Mouse (Mus musculus) testis, adult 2 months (tissue): ENCODE results near the gene Lime1. TPM values are rescaled to one million over a fixed set of nuclear protein-coding genes. Genes with fewer than 3 reads are reported as not detected.

Experiments
- H3K27ac ChIP-seq: fragments of 200-500 bp; 2 replicates; pipeline ENCODE4 v1.5.1; 2012; ENCODE audit warnings: low read depth, low read length; ENCODE audit not compliant: control insufficient read depth, insufficient read depth
- H3K27me3 ChIP-seq: fragments of 200-500 bp; 2 replicates; pipeline ENCODE4 v1.6.1; 2012; ENCODE audit warnings: mild to moderate bottlenecking, low read length, moderate library complexity; ENCODE audit not compliant: control insufficient read depth, insufficient read depth
- H3K36me3 ChIP-seq: fragments of 200-500 bp; 2 replicates; pipeline ENCODE4 v1.6.1; 2012; ENCODE audit warnings: mild to moderate bottlenecking, low read length; ENCODE audit not compliant: control insufficient read depth, insufficient read depth
- H3K4me1 ChIP-seq: fragments of 200-500 bp; 2 replicates; pipeline ENCODE4 v1.6.1; 2012; ENCODE audit warnings: low read length; ENCODE audit not compliant: control insufficient read depth, insufficient read depth
- H3K4me3 ChIP-seq: fragments of 200-500 bp; 2 replicates; pipeline ENCODE4 v1.5.1; 2012; ENCODE audit warnings: low read depth, mild to moderate bottlenecking, low read length, moderate library complexity, mixed read lengths; ENCODE audit not compliant: control insufficient read depth
- CTCF ChIP-seq: fragments of 200-500 bp; IDR thresholded peaks from 2 replicates; pipeline ENCODE4 v1.5.1; 2012; ENCODE audit warnings: low read depth, mild to moderate bottlenecking, inconsistent platforms, low read length, moderate library complexity; ENCODE audit not compliant: control insufficient read depth, insufficient read depth, insufficient replicate concordance
- POLR2A ChIP-seq: fragments of 200-500 bp; IDR thresholded peaks from 2 replicates; pipeline ENCODE4 v1.6.1; 2012; ENCODE audit warnings: low read depth, mild to moderate bottlenecking, inconsistent platforms, low read length, moderate library complexity; ENCODE audit not compliant: control insufficient read depth
- polyA plus RNA-seq: library from polyadenylated mRNA; depleted of rRNA; stranded (reverse); fragments of >200 nt; gene quantifications from 2 replicates; pipeline ENCODE4 v1.2.3, GENCODE M21; 2012

The Lime1 gene
- polyA plus RNA-seq, 1 experiment = 14.6 TPM

DNA sequence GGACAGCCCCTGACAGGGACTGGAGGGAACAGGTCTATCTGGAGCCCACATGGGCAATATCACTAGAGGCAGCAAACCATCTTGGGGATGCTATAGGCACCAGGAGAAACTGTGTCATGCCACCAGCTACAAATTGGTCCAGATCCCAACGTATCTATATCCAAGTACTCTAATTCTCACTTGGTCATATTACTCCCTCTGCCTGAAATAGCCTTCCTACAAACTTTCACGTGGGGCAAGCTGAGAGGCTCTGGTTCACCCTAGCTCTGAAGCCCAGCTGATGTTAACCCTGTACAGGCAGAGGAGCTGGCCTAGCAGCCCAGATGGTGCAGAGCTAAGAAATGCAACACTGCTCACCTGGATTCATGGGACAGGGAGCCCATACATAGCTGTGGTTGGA lies 11.7 kb downstream of the Lime1 start:
- H3K4me3 ChIP-seq = no peak overlapping the region
- H3K27ac ChIP-seq = no peak overlapping the region
- no peaks in the 10 kb centered on the region for H3K4me1 ChIP-seq
- H3K27me3 ChIP-seq = no peaks in the 10 kb centered on the region
- H3K36me3 ChIP-seq = no peaks in the 10 kb centered on the region
- TF ChIP-seq POLR2A (no peak), CTCF (no peak)

DNA sequence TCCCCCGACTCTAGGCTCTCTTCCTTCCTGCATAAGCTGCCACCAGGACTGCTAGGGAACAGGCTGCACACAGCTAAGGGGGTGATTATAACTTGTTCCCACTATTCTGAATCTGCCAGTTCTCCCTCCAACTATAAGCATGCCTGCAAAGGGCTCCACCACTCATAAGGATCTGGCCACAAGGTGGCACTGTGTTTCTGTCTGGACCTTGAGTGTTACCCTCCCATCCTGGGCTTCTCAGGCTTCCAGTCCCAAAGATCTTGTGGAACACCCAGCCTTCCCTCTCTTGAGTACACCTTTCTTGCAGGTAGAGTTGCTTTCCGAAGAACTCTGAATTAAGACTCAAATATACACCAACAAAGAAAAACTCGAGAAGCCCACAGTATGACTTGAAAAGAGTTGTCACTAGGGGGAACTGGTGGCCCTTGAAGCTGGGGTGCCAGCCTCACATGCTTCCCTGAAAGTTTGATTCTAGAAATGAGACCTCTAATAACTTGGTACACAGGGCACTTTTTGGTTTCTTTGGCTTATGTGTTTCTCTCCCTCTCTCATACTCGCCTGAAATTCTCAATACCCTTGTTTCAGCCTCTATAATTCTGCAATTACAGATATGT lies 12.8 kb downstream of the Lime1 start:
- H3K4me3 ChIP-seq = no peak overlapping the region
- no peaks in the 10 kb centered on the region for H3K27me3 ChIP-seq
- TF ChIP-seq CTCF = peak; percentile 52; the same call in 1 of the 2 replicates
- TF ChIP-seq POLR2A = no peak
- H3K36me3 ChIP-seq = no peaks in the 10 kb centered on the region
- no peak overlapping the region for H3K27ac ChIP-seq
- no peaks in the 10 kb centered on the region for H3K4me1 ChIP-seq

DNA sequence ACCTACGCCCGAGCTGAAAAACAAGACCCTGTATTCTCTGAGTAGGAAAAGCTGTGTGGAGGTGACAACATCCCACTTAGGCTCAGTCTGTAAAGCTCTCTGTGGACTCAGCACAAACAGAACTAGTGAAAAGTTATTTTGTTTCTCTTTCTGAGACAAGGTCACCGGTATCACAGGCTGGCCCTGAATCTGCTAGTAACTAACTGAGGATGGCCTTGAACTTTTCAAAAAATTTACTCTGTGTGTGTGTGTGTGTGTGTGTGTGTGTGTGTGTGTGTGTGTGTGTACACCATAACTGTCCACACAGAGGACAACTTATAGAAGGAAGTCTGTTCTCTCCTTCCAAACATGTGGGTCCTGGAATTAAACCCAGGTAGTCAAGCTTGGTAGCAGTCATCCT lies 14.2 kb downstream of the Lime1 start:
- Histone ChIP-seq H3K4me3 (no peak overlapping the region), H3K27me3 (no peaks in the 10 kb centered on the region), H3K36me3 (no peaks in the 10 kb centered on the region), H3K27ac (no peak overlapping the region; the same call in 1 of the 2 replicates), H3K4me1 (no peaks in the 10 kb centered on the region)
- TF ChIP-seq POLR2A = no peak
- no peak for TF ChIP-seq CTCF

DNA sequence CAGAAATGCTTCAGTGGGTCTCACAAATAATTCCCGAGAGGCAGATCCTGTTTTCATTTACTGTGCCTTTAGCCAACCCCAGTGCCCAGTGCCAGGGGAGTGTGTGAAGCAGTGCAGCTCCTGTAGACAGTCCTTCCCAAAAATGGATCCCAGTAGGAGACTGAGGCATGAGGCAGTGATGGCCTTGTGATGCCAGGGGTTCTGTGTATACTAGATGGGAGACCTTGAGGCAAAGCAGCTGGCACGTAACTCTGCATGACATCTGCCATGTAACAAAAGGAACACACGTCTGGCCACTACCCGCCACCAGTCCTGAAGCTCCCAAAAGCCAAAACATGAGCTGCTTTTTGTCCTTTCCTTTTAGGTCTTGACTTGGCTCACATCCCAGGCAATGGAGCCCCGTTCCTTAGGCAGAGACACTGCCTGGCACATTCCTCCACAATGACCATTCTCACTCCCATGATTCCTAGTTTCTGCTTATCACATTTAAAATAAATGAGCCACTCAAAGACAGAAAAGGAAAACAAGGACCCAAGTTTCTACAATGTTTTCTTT lies 17.4 kb downstream of the Lime1 start:
- H3K4me3 ChIP-seq = no peak overlapping the region
- no peaks in the 10 kb centered on the region for H3K27me3 ChIP-seq
- no peak overlapping the region for H3K27ac ChIP-seq
- H3K36me3 ChIP-seq = no peaks in the 10 kb centered on the region
- no peaks in the 10 kb centered on the region for H3K4me1 ChIP-seq
- no peak for TF ChIP-seq CTCF
- TF ChIP-seq POLR2A = no peak

DNA sequence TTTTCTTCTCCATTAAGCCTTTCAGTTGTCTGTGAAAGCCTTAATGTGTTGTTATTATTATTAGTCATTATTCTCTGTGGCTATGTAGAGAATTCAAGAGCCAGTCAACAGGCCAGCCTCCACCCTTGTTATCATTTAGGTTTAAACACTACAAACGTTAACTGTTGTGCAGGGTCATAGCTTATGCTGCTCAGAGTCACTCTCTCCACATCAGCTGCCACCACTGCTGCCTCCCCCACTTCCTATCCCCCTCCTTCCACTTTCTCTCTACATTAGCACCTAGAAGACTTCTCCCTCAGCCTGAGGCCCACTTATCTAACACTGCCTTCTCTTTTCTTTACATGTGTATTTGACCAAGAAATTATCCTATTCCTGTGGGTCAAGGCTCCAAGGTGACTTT lies 21.6 kb downstream of the Lime1 start:
- H3K4me3 ChIP-seq = no peak overlapping the region
- H3K36me3 ChIP-seq = no peaks in the 10 kb centered on the region
- H3K4me1 ChIP-seq = no peaks in the 10 kb centered on the region
- H3K27ac ChIP-seq = no peak overlapping the region
- TF ChIP-seq POLR2A (no peak), CTCF (no peak)
- H3K27me3 ChIP-seq = no peaks in the 10 kb centered on the region

DNA sequence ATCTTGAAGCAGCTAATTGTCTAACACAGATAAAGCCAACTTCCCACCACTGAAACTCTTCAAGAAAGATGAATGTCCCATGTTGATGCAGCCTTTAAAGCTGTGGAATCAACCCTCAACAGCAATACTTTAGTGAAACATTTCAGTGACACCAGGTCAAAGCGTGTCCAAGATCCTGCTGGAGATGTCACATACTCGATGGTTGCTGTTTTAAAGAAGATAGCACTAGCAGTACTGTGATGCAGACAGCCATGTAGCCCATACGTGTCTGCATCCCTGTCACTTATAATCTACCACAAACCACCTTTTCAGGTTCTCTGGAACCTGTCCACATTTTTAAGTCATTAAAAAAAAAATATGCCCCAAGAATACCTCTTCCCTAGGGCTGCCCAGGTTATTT lies 23.8 kb downstream of the Lime1 start:
- Histone ChIP-seq H3K4me3 (no peak overlapping the region), H3K4me1 (no peaks in the 10 kb centered on the region), H3K36me3 (no peaks in the 10 kb centered on the region), H3K27me3 (no peaks in the 10 kb centered on the region), H3K27ac (no peak overlapping the region)
- TF ChIP-seq POLR2A (no peak), CTCF (no peak)

DNA sequence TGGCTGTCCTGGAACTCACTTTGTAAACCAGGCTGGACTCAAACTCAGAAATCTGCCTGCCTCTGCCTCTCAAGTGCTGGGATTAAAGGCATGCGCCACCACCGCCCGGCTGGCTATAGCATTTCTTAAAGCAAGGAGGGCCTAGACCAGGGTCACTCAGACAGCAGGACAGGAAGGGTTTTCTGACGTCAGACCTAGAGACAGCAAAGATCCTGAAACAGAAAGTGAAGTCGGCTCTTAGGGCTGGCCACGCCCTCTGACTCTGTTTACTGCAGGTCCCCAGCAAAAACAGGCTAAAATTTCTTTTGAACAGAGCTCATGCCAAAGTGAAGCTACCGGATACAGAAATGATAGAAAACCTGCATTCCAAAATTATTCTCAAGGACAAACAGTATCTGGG lies 29.8 kb downstream of the Lime1 start:
- H3K36me3 ChIP-seq = no peaks in the 10 kb centered on the region
- no peak overlapping the region for H3K27ac ChIP-seq
- no peak for TF ChIP-seq POLR2A
- TF ChIP-seq CTCF = no peak
- no peaks in the 10 kb centered on the region for H3K27me3 ChIP-seq
- no peak overlapping the region for H3K4me3 ChIP-seq
- no peaks in the 10 kb centered on the region for H3K4me1 ChIP-seq
